Mouse (Mus musculus) thymus, adult 2 months (tissue): ENCODE results near the gene Mrps18c.

ENCODE experiments used
- CTCF ChIP-seq: fragments of 200-500 bp; IDR thresholded peaks from 2 replicates; pipeline ENCODE4 v1.5.1; 2012; ENCODE audit warnings: mild to moderate bottlenecking, control low read depth, low read length, moderate library complexity, borderline replicate concordance; ENCODE audit not compliant: control insufficient read depth, poor library complexity, insufficient read depth; ENCODE audit errors: extremely low read depth
- POLR2A ChIP-seq: fragments of 200-500 bp; IDR thresholded peaks from 2 replicates; pipeline ENCODE4 v1.6.1; 2012; ENCODE audit warnings: mild to moderate bottlenecking, low read length, control low read depth, moderate library complexity; ENCODE audit not compliant: control insufficient read depth, poor library complexity, insufficient read depth; ENCODE audit errors: extremely low read depth

DNA sequence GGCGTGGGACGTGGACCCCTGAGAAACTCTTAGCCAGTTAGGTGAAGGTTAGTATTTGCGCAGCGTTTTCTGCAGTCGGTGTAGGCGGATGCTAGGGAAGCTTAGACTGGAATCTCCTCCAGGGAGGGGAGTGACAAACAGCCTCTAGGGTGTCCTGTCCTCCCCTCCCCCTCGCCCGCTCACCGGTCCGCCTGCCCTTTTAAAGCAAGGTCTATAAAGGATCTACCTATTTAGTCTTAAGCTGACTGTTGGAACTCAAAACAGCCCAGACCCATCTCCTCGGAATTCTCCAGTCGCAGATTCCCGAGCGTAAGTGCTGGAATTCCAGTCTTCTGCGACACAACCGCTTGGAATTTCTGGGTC, 47.0 kb downstream of the Mrps18c start, which contains the start of gene Gpat3:
- TF ChIP-seq CTCF (no peak), POLR2A (no peak)
